Mouse (Mus musculus): ENCODE measurements around the gene Atp13a4. TPM values are rescaled to one million over a fixed set of nuclear protein-coding genes. Genes with fewer than 3 reads are reported as not detected.

The Atp13a4 gene
- polyA plus RNA-seq, 1 experiment from 2014 or later, result not detected

- no peaks in the 10 kb centered on the region for H3K9me3 ChIP-seq (replicated peaks)
- DNase-seq (no peak), ATAC-seq (ENCODE audit: low read depth) (no peak)
- H3K27me3 ChIP-seq, result no peaks in the 10 kb centered on the region
- H3K27ac ChIP-seq, result no peak overlapping the region
- no peak overlapping the region for H3K4me2 ChIP-seq
- WGBS (ENCODE audit: insufficient replicate concordance), result 67% methylated on average over 6 of the region's 6 CpGs
- H3K36me3 ChIP-seq, result no peaks in the 10 kb centered on the region
- H3K4me1 ChIP-seq (replicated peaks), result no peaks in the 10 kb centered on the region
- H3K9ac ChIP-seq, result no peak overlapping the region
- H3K4me3 ChIP-seq (replicated peaks), result no peak overlapping the region
Measured at GRCm38 (mm10) chr16:29480396-29480795, 64.3 kb downstream of the Atp13a4 start.

- ATAC-seq (ENCODE audit: low read depth) (no peak), DNase-seq (no peak)
- no peak overlapping the region for H3K4me3 ChIP-seq (replicated peaks)
- no peak overlapping the region for H3K9ac ChIP-seq
- H3K27ac ChIP-seq, result no peak overlapping the region
- no peaks in the 10 kb centered on the region for H3K36me3 ChIP-seq
- no peaks in the 10 kb centered on the region for H3K27me3 ChIP-seq
- WGBS (ENCODE audit: insufficient replicate concordance), result 46% methylated on average over 3 of the region's 3 CpGs
- no peaks in the 10 kb centered on the region for H3K4me1 ChIP-seq (replicated peaks)
- no peak overlapping the region for H3K4me2 ChIP-seq
- H3K9me3 ChIP-seq (replicated peaks), result no peaks in the 10 kb centered on the region
Measured at GRCm38 (mm10) chr16:29463798-29464197, 80.9 kb downstream of the Atp13a4 start.

- H3K9me3 ChIP-seq (replicated peaks), result no peaks in the 10 kb centered on the region
- ATAC-seq (ENCODE audit: low read depth) (no peak), DNase-seq (no peak)
- H3K27me3 ChIP-seq, result no peaks in the 10 kb centered on the region
- H3K36me3 ChIP-seq, result no peaks in the 10 kb centered on the region
- no peak overlapping the region for H3K9ac ChIP-seq
- no peaks in the 10 kb centered on the region for H3K4me1 ChIP-seq (replicated peaks)
- no peak overlapping the region for H3K4me2 ChIP-seq
- no peak overlapping the region for H3K4me3 ChIP-seq (replicated peaks)
- no peak overlapping the region for H3K27ac ChIP-seq
- WGBS (ENCODE audit: insufficient replicate concordance), result 60% methylated on average over 10 of the region's 10 CpGs
Measured at GRCm38 (mm10) chr16:29459331-29459730, 85.3 kb downstream of the Atp13a4 start.

- whole genome bisulfite sequencing (ENCODE audit: insufficient replicate concordance), result 60% methylated on average over 2 of the region's 2 CpGs
- ATAC-seq (ENCODE audit: low read depth) (no peak), DNase-seq (no peak)
- no peaks in the 10 kb centered on the region for H3K27me3 ChIP-seq
- H3K4me1 ChIP-seq (replicated peaks), result no peaks in the 10 kb centered on the region
- no peaks in the 10 kb centered on the region for H3K9me3 ChIP-seq (replicated peaks)
- no peak overlapping the region for H3K4me2 ChIP-seq
- no peaks in the 10 kb centered on the region for H3K36me3 ChIP-seq
- no peak overlapping the region for H3K9ac ChIP-seq
- H3K27ac ChIP-seq, result no peak overlapping the region
- H3K4me3 ChIP-seq (replicated peaks), result no peak overlapping the region
Measured at GRCm38 (mm10) chr16:29456851-29457250, 87.8 kb downstream of the Atp13a4 start.

GRCm38 (mm10) chr16:29453282-29453681, 91.4 kb downstream of the Atp13a4 start:
- H3K4me2 ChIP-seq, result no peak overlapping the region
- no peak overlapping the region for H3K9ac ChIP-seq
- ATAC-seq (ENCODE audit: low read depth), result no peak
- no peaks in the 10 kb centered on the region for H3K4me1 ChIP-seq (replicated peaks)
- no peak overlapping the region for H3K27ac ChIP-seq
- DNase-seq, result no peak
- H3K9me3 ChIP-seq (replicated peaks), result no peaks in the 10 kb centered on the region
- no peaks in the 10 kb centered on the region for H3K36me3 ChIP-seq
- H3K27me3 ChIP-seq, result no peaks in the 10 kb centered on the region
- 31% methylated on average over 6 of the region's 6 CpGs for WGBS (ENCODE audit: insufficient replicate concordance)
- H3K4me3 ChIP-seq (replicated peaks), result no peak overlapping the region

- 37% methylated on average over 3 of the region's 3 CpGs for WGBS (ENCODE audit: insufficient replicate concordance)
- no peaks in the 10 kb centered on the region for H3K27me3 ChIP-seq
- H3K4me3 ChIP-seq (replicated peaks), result no peak overlapping the region
- DNase-seq, result no peak
- H3K9ac ChIP-seq, result no peak overlapping the region
- no peak for ATAC-seq (ENCODE audit: low read depth)
- no peaks in the 10 kb centered on the region for H3K36me3 ChIP-seq
- no peak overlapping the region for H3K27ac ChIP-seq
- H3K9me3 ChIP-seq (replicated peaks), result no peaks in the 10 kb centered on the region
- H3K4me1 ChIP-seq (replicated peaks), result no peaks in the 10 kb centered on the region
- no peak overlapping the region for H3K4me2 ChIP-seq
Measured at GRCm38 (mm10) chr16:29451706-29452105, 93.0 kb downstream of the Atp13a4 start.

GRCm38 (mm10) chr16:29442126-29442525, 102.5 kb downstream of the Atp13a4 start:
- Histone ChIP-seq H3K36me3 (no peaks in the 10 kb centered on the region), H3K27ac (no peak overlapping the region), H3K4me3 (replicated peaks) (no peak overlapping the region), H3K9me3 (replicated peaks) (no peaks in the 10 kb centered on the region), H3K4me1 (replicated peaks) (no peaks in the 10 kb centered on the region), H3K4me2 (no peak overlapping the region), H3K9ac (no peak overlapping the region), H3K27me3 (no peaks in the 10 kb centered on the region)
- DNase-seq, result no peak
- no peak for ATAC-seq (ENCODE audit: low read depth)
- WGBS (ENCODE audit: insufficient replicate concordance), result 52% methylated on average over 3 of the region's 3 CpGs

- Histone ChIP-seq H3K36me3 (no peaks in the 10 kb centered on the region), H3K4me2 (no peak overlapping the region), H3K9ac (no peak overlapping the region), H3K27ac (no peak overlapping the region), H3K27me3 (no peaks in the 10 kb centered on the region), H3K4me1 (replicated peaks) (no peaks in the 10 kb centered on the region), H3K4me3 (replicated peaks) (no peak overlapping the region), H3K9me3 (replicated peaks) (no peaks in the 10 kb centered on the region)
- DNase-seq (no peak), ATAC-seq (ENCODE audit: low read depth) (no peak)
- WGBS (ENCODE audit: insufficient replicate concordance), result 53% methylated on average over 10 of the region's 10 CpGs
Measured at GRCm38 (mm10) chr16:29441405-29441985, 103.2 kb downstream of the Atp13a4 start.

- no peak overlapping the region for H3K4me3 ChIP-seq (replicated peaks)
- no peak for DNase-seq
Measured at GRCm38 (mm10) chr16:29438045-29438444, 106.6 kb downstream of the Atp13a4 start.

GRCm38 (mm10) chr16:29435746-29436145, 108.9 kb downstream of the Atp13a4 start:
- Histone ChIP-seq H3K9me3 (replicated peaks) (no peaks in the 10 kb centered on the region), H3K4me2 (no peak overlapping the region), H3K27ac (no peak overlapping the region), H3K4me3 (replicated peaks) (no peak overlapping the region), H3K36me3 (no peaks in the 10 kb centered on the region), H3K9ac (no peak overlapping the region), H3K4me1 (replicated peaks) (no peaks in the 10 kb centered on the region), H3K27me3 (no peaks in the 10 kb centered on the region)
- 47% methylated on average over 6 of the region's 6 CpGs for WGBS (ENCODE audit: insufficient replicate concordance)
- ATAC-seq (ENCODE audit: low read depth) (no peak), DNase-seq (no peak)

More at GRCm38 (mm10) chr16:29438045-29438444, 106.6 kb downstream of the Atp13a4 start:
- Histone ChIP-seq H3K9ac (no peak overlapping the region), H3K27ac (no peak overlapping the region), H3K36me3 (no peaks in the 10 kb centered on the region), H3K9me3 (replicated peaks) (no peaks in the 10 kb centered on the region), H3K4me1 (replicated peaks) (no peaks in the 10 kb centered on the region), H3K27me3 (no peaks in the 10 kb centered on the region), H3K4me2 (no peak overlapping the region)
- WGBS (ENCODE audit: insufficient replicate concordance), result 53% methylated on average over 5 of the region's 5 CpGs
- no peak for ATAC-seq (ENCODE audit: low read depth)

GRCm38 (mm10) chr16:29434712-29435111, 110.0 kb downstream of the Atp13a4 start:
- no peak for DNase-seq
- 11% methylated on average over 5 of the region's 5 CpGs for WGBS (ENCODE audit: insufficient replicate concordance)
- H3K4me3 ChIP-seq (replicated peaks), result no peak overlapping the region

GRCm38 (mm10) chr16:29414822-29415221, 129.8 kb downstream of the Atp13a4 start:
- H3K4me1 ChIP-seq (replicated peaks), result no peaks in the 10 kb centered on the region
- no peaks in the 10 kb centered on the region for H3K36me3 ChIP-seq
- no peak overlapping the region for H3K27ac ChIP-seq
- no peak for DNase-seq
- ATAC-seq (ENCODE audit: low read depth), result no peak
- H3K4me2 ChIP-seq, result no peak overlapping the region
- no peaks in the 10 kb centered on the region for H3K27me3 ChIP-seq
- 63% methylated on average over 6 of the region's 6 CpGs for WGBS (ENCODE audit: insufficient replicate concordance)
- no peak overlapping the region for H3K9ac ChIP-seq
- no peak overlapping the region for H3K4me3 ChIP-seq (replicated peaks)
- no peaks in the 10 kb centered on the region for H3K9me3 ChIP-seq (replicated peaks)

More at GRCm38 (mm10) chr16:29434712-29435111, 110.0 kb downstream of the Atp13a4 start:
- H3K4me2 ChIP-seq, result no peak overlapping the region
- no peaks in the 10 kb centered on the region for H3K9me3 ChIP-seq (replicated peaks)
- no peak overlapping the region for H3K27ac ChIP-seq
- no peaks in the 10 kb centered on the region for H3K36me3 ChIP-seq
- no peak overlapping the region for H3K9ac ChIP-seq
- H3K4me1 ChIP-seq (replicated peaks), result no peaks in the 10 kb centered on the region
- H3K27me3 ChIP-seq, result no peaks in the 10 kb centered on the region
- ATAC-seq (ENCODE audit: low read depth), result no peak
